Mouse (Mus musculus) ovary, adult 2 months (tissue): ENCODE measurements around the gene Gdnf. TPM values are rescaled to one million over a fixed set of nuclear protein-coding genes. Genes with fewer than 3 reads are reported as not detected.

Experiments
- polyA plus RNA-seq: library from polyadenylated mRNA; depleted of rRNA; stranded (reverse); fragments of >200 nt; gene quantifications from 2 replicates; pipeline ENCODE4 v1.2.3, GENCODE M21; 2012; rRNA removed

Gene Gdnf
- polyA plus RNA-seq = 2.2 and 3.0 TPM in 2 replicates

GRCm38 (mm10) chr15:7810556-7811252, at the start of gene Gdnf:
TSS of gene Gdnf (plus strand) at chr15:7810846.

